ENCODE assay signal across 8 mouse cellular contexts in genomic region chr19:26769609-26770500, GRCm38 (mm10).
A peak's percentile ranks its signal among the peaks of the same experiment; 100 is the strongest.
DNase-seq lines count a peak whose midpoint lies in the region; ATAC-seq and TF ChIP-seq lines count a peak whose summit lies in the region.

No protein-coding gene starts in this region.

- DNase-seq in kidney, postnatal 0 days (ENCODE audit: low spot score), result peak; percentile 25
- DNase-seq in kidney, adult 18-20 months, result no peak
- peak; percentile 32 for DNase-seq in embryo, embryonic 9.5 days (ENCODE audit: extremely low spot score)
- DNase-seq in adrenal gland, adult (ENCODE audit: inconsistent age in 2 of 2, low spot score in 1 of 2), result no peak
- no peak for DNase-seq in gastrocnemius, adult 8-10 months (ENCODE audit: low spot score in 2 of 2)

- 68% methylated on average over 16 of the region's 16 CpGs for WGBS in kidney, postnatal 0 days
- 13% methylated on average over 16 of the region's 16 CpGs for WGBS in hindbrain, embryonic 13.5 days
- 3% methylated on average over 16 of the region's 16 CpGs for WGBS in midbrain, embryonic 16.5 days

- H3K4me1 ChIP-seq in kidney, postnatal 0 days (replicated peaks; ENCODE audit: insufficient read depth, low read length), result no peaks in the 10 kb centered on the region
- H3K4me1 ChIP-seq in hindbrain, embryonic 13.5 days (replicated peaks), result peaks cover 43% of the 10 kb centered on the region
- H3K4me1 ChIP-seq in midbrain, embryonic 16.5 days (ENCODE audit: control insufficient read depth, insufficient read depth, low read length), result peaks cover 36% of the 10 kb centered on the region

- H3K27ac ChIP-seq in kidney, postnatal 0 days, result no peak overlapping the region
- H3K27ac ChIP-seq in hindbrain, embryonic 13.5 days, result peak overlapping the region; percentile 98
- H3K27ac ChIP-seq in midbrain, embryonic 16.5 days (ENCODE audit: low read length), result peak overlapping the region; percentile 99

- peaks cover 33% of the 10 kb centered on the region; the same call in 1 of the 2 replicates for H3K36me3 ChIP-seq in kidney, postnatal 0 days (ENCODE audit: insufficient read depth, low read length)
- H3K36me3 ChIP-seq in hindbrain, embryonic 13.5 days, result peaks cover 32% of the 10 kb centered on the region
- H3K36me3 ChIP-seq in midbrain, embryonic 16.5 days (ENCODE audit: control insufficient read depth, insufficient read depth, low read length), result peaks cover 7% of the 10 kb centered on the region; the same call in 1 of the 2 replicates

- H3K9me3 ChIP-seq in kidney, postnatal 0 days (replicated peaks; ENCODE audit: low read length), result no peaks in the 10 kb centered on the region
- H3K9me3 ChIP-seq in hindbrain, embryonic 13.5 days, result no peaks in the 10 kb centered on the region
- no peaks in the 10 kb centered on the region for H3K9me3 ChIP-seq in midbrain, embryonic 16.5 days (replicated peaks; ENCODE audit: control insufficient read depth, low read length, poor library complexity, severe bottlenecking)

- no peak for ATAC-seq in kidney, postnatal 0 days (replicated peaks; ENCODE audit: low FRiP score, low read depth)
- ATAC-seq in hindbrain, embryonic 13.5 days (ENCODE audit: low FRiP score), result peak; percentile 89
- peak; percentile 87 for ATAC-seq in midbrain, embryonic 16.5 days
- no peak for ATAC-seq in megakaryocyte, adult 5-6 weeks (ENCODE audit: poor library complexity, severe bottlenecking)

- no peak for TF ChIP-seq CTCF in kidney, postnatal 0 days (IDR thresholded peaks at IDR 0.05; ENCODE audit: low read depth)

- H3K4me2 ChIP-seq in kidney, postnatal 0 days (ENCODE audit: low read length), result no peak overlapping the region
- peak overlapping the region; percentile 50 for H3K4me2 ChIP-seq in hindbrain, embryonic 13.5 days
- H3K4me2 ChIP-seq in midbrain, embryonic 16.5 days (ENCODE audit: low read length), result peak overlapping the region; percentile 53

- no peak overlapping the region for H3K4me3 ChIP-seq in kidney, postnatal 0 days (replicated peaks; ENCODE audit: low read depth, low read length)
- H3K4me3 ChIP-seq in hindbrain, embryonic 13.5 days, result peak overlapping the region; percentile 20
- H3K4me3 ChIP-seq in midbrain, embryonic 16.5 days (ENCODE audit: low read depth, low read length), result peak overlapping the region; percentile 4

- H3K27me3 ChIP-seq in kidney, postnatal 0 days (ENCODE audit: insufficient read depth, low read length), result no peaks in the 10 kb centered on the region
- no peaks in the 10 kb centered on the region for H3K27me3 ChIP-seq in hindbrain, embryonic 13.5 days
- no peaks in the 10 kb centered on the region for H3K27me3 ChIP-seq in midbrain, embryonic 16.5 days (ENCODE audit: control insufficient read depth, insufficient read depth, low read depth, low read length)

- H3K9ac ChIP-seq in kidney, postnatal 0 days (ENCODE audit: low read depth, low read length), result no peak overlapping the region
- H3K9ac ChIP-seq in hindbrain, embryonic 13.5 days, result peak overlapping the region; percentile 65
- peak overlapping the region; percentile 63 for H3K9ac ChIP-seq in midbrain, embryonic 16.5 days (ENCODE audit: low read depth, low read length)

Comparison
In these comparisons a context has a peak if more than half of its experiments do, and no peak if none do; other contexts are left out.
1. DNase-seq: peak in kidney, postnatal 0 days (single experiment) and embryo, embryonic 9.5 days (single experiment); none in kidney, adult 18-20 months (single experiment), adrenal gland, adult (0 of 2) and gastrocnemius, adult 8-10 months (0 of 2).
2. ATAC-seq: peak in hindbrain, embryonic 13.5 days (single experiment) and midbrain, embryonic 16.5 days (single experiment); none in kidney, postnatal 0 days (single experiment) and megakaryocyte, adult 5-6 weeks (single experiment).